Mouse (Mus musculus) testis, adult 2 months (tissue): ENCODE results near the gene Igfbp1.

Experiments used
- CTCF ChIP-seq: fragments of 200-500 bp; IDR thresholded peaks from 2 replicates; pipeline ENCODE4 v1.5.1; 2012; ENCODE audit warnings: low read depth, mild to moderate bottlenecking, inconsistent platforms, low read length, moderate library complexity; ENCODE audit not compliant: control insufficient read depth, insufficient read depth, insufficient replicate concordance
- POLR2A ChIP-seq: fragments of 200-500 bp; IDR thresholded peaks from 2 replicates; pipeline ENCODE4 v1.6.1; 2012; ENCODE audit warnings: low read depth, mild to moderate bottlenecking, inconsistent platforms, low read length, moderate library complexity; ENCODE audit not compliant: control insufficient read depth

GRCm38 (mm10) chr11:7214761-7215160, 17.2 kb downstream of the Igfbp1 start:
- TF ChIP-seq CTCF = no peak
- no peak for TF ChIP-seq POLR2A
